8 mouse cellular contexts compared by ENCODE assay signal in genomic region chr2:71872801-71873443, GRCm38 (mm10). TPM values are rescaled to one million over a fixed set of nuclear protein-coding genes. Genes with fewer than 3 reads are reported as not detected.
A peak's percentile ranks its signal among the peaks of the same experiment; 100 is the strongest.
DNase-seq lines count a peak whose midpoint lies in the region; ATAC-seq lines count a peak whose summit lies in the region.

Pdk1 (plus strand) TSS chr2:71873224.

- DNase-seq in NIH3T3 (ENCODE audit: low read depth) = peak; percentile 99
- DNase-seq in cerebellum, postnatal 10 days = peak; percentile 99
- peak; percentile 94 to 96 for DNase-seq in frontal cortex, postnatal 10 days (ENCODE audit: low spot score in 2 of 2)
- DNase-seq in layer of hippocampus, postnatal 14 days (ENCODE audit: low spot score in 2 of 2) = peak; percentile 93 to 97
- DNase-seq in lung, postnatal 14 days = peak; percentile 99
- DNase-seq in retina, adult 2 months (ENCODE audit: low read depth, low spot score) = peak; percentile 91
- DNase-seq in thymus, postnatal 36 days = peak; percentile 99 to 100

- peak within 1 kb of the TSS; percentile 79 for H3K9ac ChIP-seq in hindbrain, embryonic 12.5 days

- no peaks in the 10 kb centered on the region for H3K9me3 ChIP-seq in hindbrain, embryonic 12.5 days (replicated peaks)

- H3K4me2 ChIP-seq in hindbrain, embryonic 12.5 days (replicated peaks) = peak within 1 kb of the TSS; percentile 82

- under 1% methylated on average over 52 of the region's 55 CpGs for WGBS in hindbrain, embryonic 12.5 days

- peak; percentile 97 for ATAC-seq in hindbrain, embryonic 12.5 days (ENCODE audit: low FRiP score)

- no peaks in the 10 kb centered on the region for H3K36me3 ChIP-seq in hindbrain, embryonic 12.5 days

- H3K4me3 ChIP-seq in hindbrain, embryonic 12.5 days = peak within 1 kb of the TSS; percentile 87

- 0 out of 2 replicates have a peak, but pooled peaks cover 7% of the 10 kb centered on the region for H3K4me1 ChIP-seq in hindbrain, embryonic 12.5 days

- H3K27ac ChIP-seq in hindbrain, embryonic 12.5 days = peak within 1 kb of the TSS; percentile 78

- peaks cover 4% of the 10 kb centered on the region; the same call in 1 of the 2 replicates for H3K27me3 ChIP-seq in hindbrain, embryonic 12.5 days

RNA-seq across cellular contexts. Expression of gene Pdk1, which starts in this region (rescaled TPM):
- polyA plus RNA-seq in hindbrain, embryonic 12.5 days (2016; fragmentation: Nextera tagmentation; extraction: Ambion mirVana) = 28.9 and 33.4 TPM in 2 replicates
- total RNA-seq in layer of hippocampus, postnatal 14 days (2021) = 10 to 100 TPM; 30.1 to 33.5 TPM

Comparison
In these comparisons a context has a peak if more than half of its experiments do, and no peak if none do; other contexts are left out.
1. Peak in every context shown above with its lines: DNase-seq, ATAC-seq, H3K4me3 ChIP-seq and H3K27ac ChIP-seq.